ENCODE assay signal across 28 mouse cellular contexts in the genomic region with DNA sequence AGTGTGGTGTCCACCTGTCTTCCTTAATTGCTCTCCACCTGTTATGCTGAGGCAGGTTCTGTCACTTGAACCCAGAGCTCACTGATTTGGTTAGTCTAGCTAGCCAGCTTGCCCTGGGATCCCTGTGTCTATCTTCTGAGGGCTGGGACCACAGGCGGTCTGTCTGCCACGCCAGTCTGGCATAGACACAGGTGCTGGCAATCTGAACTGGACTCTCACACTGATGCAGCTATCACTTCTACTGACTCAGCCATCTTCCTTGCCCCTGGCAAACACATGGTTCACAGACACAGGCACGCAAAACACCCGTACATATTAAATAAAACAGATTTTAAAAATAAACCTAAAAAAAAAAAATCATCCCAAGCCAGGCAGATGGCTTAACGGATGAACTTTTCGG. TPM values are rescaled to one million over a fixed set of nuclear protein-coding genes. Genes with fewer than 3 reads are reported as not detected.
"Had no signal": no experiment of that assay in that cellular context is flagged by ENCODE, and none has a peak within 500 bp of the region (broad histone marks: within the 10 kb centered on the region; RNA-seq: fewer than 3 reads in every experiment).

No protein-coding gene starts in this region.

- H3K36me3 ChIP-seq: intestine, embryonic 15.5 days had no signal

- DNase-seq: gastrocnemius, postnatal 10 days; gastrocnemius, postnatal 25 days; heart, adult 18-20 months; heart, postnatal 10 days; heart, postnatal 4 days; kidney, adult 18-20 months; kidney, postnatal 25 days; kidney, postnatal 4 days had no signal

- H3K4me3 ChIP-seq: heart, embryonic 10.5 days; heart, embryonic 12.5 days; hindbrain, embryonic 10.5 days; hindbrain, embryonic 12.5 days; intestine, embryonic 15.5 days; kidney, embryonic 15.5 days; layer of hippocampus, adult 2 months; left cerebral cortex, adult 2 months; limb, embryonic 10.5 days; limb, embryonic 12.5 days had no signal

- H3K27ac ChIP-seq: heart, embryonic 10.5 days; hindbrain, embryonic 10.5 days; hindbrain, embryonic 12.5 days; hindbrain, embryonic 14.5 days; intestine, embryonic 15.5 days; kidney, embryonic 15.5 days; kidney, postnatal 0 days; layer of hippocampus, adult 2 months; left cerebral cortex, adult 2 months; limb, embryonic 10.5 days; limb, embryonic 12.5 days; liver, embryonic 14.5 days had no signal

- H3K9ac ChIP-seq: heart, embryonic 12.5 days; hindbrain, embryonic 12.5 days; hindbrain, embryonic 14.5 days; intestine, embryonic 15.5 days; kidney, embryonic 15.5 days; limb, embryonic 12.5 days; liver, embryonic 14.5 days had no signal

RNA-seq across cellular contexts. Expression of gene Ccdc87, which starts 2.1 kb away (rescaled TPM):
- total RNA-seq: gastrocnemius, postnatal 10 days; gastrocnemius, postnatal 25 days; granulocyte monocyte progenitor cell, adult 5-6 weeks; heart, postnatal 10 days; heart, postnatal 25 days had no signal
- polyA plus RNA-seq: heart, embryonic 10.5 days; heart, embryonic 12.5 days; heart, embryonic 14.5 days; inflammation-experienced regulatory T-cells, adult 6 months; intestine, embryonic 15.5 days; intestine, postnatal 0 days; kidney, embryonic 15.5 days; kidney, postnatal 0 days; limb, embryonic 10.5 days; liver, embryonic 11.5 days; liver, embryonic 16.5 days had no signal
